Mouse (Mus musculus): Measurements from ENCODE around the gene Ptn. TPM values are rescaled to one million over a fixed set of nuclear protein-coding genes. Genes with fewer than 3 reads are reported as not detected.
A peak's percentile ranks its signal among the peaks of the same experiment; 100 is the strongest.
"Not testable (repeated sequence)": the region's sequence is repeated elsewhere in the genome, so short reads cannot be mapped to it uniquely, and the experiment has no call there.

Ptn gene
- polyA plus RNA-seq, 1 experiment: 493 TPM

GRCm38 (mm10) chr6:36777039-36777438 is 33.0 kb downstream of the Ptn start:
- TF ChIP-seq CTCF (IDR thresholded peaks at IDR 0.05; ENCODE audit: extremely low read depth, insufficient read depth, low read length): no peak
- no peak for TF ChIP-seq POLR2A (IDR thresholded peaks at IDR 0.05; ENCODE audit: extremely low read depth, insufficient read depth, low read length)
- H3K4me1 ChIP-seq (ENCODE audit: control insufficient read depth, insufficient read depth, low read length): peaks cover 19% of the 10 kb centered on the region
- no peak overlapping the region for H3K4me3 ChIP-seq (ENCODE audit: insufficient read depth, low read length)
- H3K27ac ChIP-seq (ENCODE audit: insufficient read depth, low read length): peak overlapping the region; percentile 96; the same call in 1 of the 2 replicates

GRCm38 (mm10) chr6:36775647-36776360 is 34.2 kb downstream of the Ptn start:
- peaks cover 17% of the 10 kb centered on the region for H3K4me1 ChIP-seq (ENCODE audit: control insufficient read depth, insufficient read depth, low read length)
- peak overlapping the region; percentile 92 for H3K27ac ChIP-seq (ENCODE audit: insufficient read depth, low read length)

GRCm38 (mm10) chr6:36772541-36772940 is 37.5 kb downstream of the Ptn start:
- TF ChIP-seq POLR2A (IDR thresholded peaks at IDR 0.05; ENCODE audit: extremely low read depth, insufficient read depth, low read length): no peak
- TF ChIP-seq CTCF (IDR thresholded peaks at IDR 0.05; ENCODE audit: extremely low read depth, insufficient read depth, low read length): no peak
- H3K27ac ChIP-seq (ENCODE audit: insufficient read depth, low read length): no peak overlapping the region

More at GRCm38 (mm10) chr6:36775647-36776360, 34.2 kb downstream of the Ptn start:
- H3K4me3 ChIP-seq (ENCODE audit: insufficient read depth, low read length): no peak overlapping the region
- TF ChIP-seq CTCF (IDR thresholded peaks at IDR 0.05; ENCODE audit: extremely low read depth, insufficient read depth, low read length) (no peak), POLR2A (IDR thresholded peaks at IDR 0.05; ENCODE audit: extremely low read depth, insufficient read depth, low read length) (no peak)

GRCm38 (mm10) chr6:36769012-36769411 is 41.0 kb downstream of the Ptn start:
- H3K4me3 ChIP-seq (ENCODE audit: insufficient read depth, low read length): no peak overlapping the region
- 0 out of 2 replicates have a peak overlapping the region, but pooled peaks have one; percentile 13 for H3K27ac ChIP-seq (ENCODE audit: insufficient read depth, low read length)
- TF ChIP-seq CTCF (IDR thresholded peaks at IDR 0.05; ENCODE audit: extremely low read depth, insufficient read depth, low read length) (no peak), POLR2A (IDR thresholded peaks at IDR 0.05; ENCODE audit: extremely low read depth, insufficient read depth, low read length) (no peak)
- H3K4me1 ChIP-seq (ENCODE audit: control insufficient read depth, insufficient read depth, low read length): peaks cover 2% of the 10 kb centered on the region

More at GRCm38 (mm10) chr6:36772541-36772940, 37.5 kb downstream of the Ptn start:
- H3K4me1 ChIP-seq (ENCODE audit: control insufficient read depth, insufficient read depth, low read length): peaks cover 13% of the 10 kb centered on the region
- H3K4me3 ChIP-seq (ENCODE audit: insufficient read depth, low read length): no peak overlapping the region

GRCm38 (mm10) chr6:36766941-36767340 is 43.1 kb downstream of the Ptn start:
- H3K4me3 ChIP-seq (ENCODE audit: insufficient read depth, low read length): no peak overlapping the region
- peaks cover 1% of the 10 kb centered on the region; the same call in 1 of the 2 replicates for H3K4me1 ChIP-seq (ENCODE audit: control insufficient read depth, insufficient read depth, low read length)
- no peak overlapping the region for H3K27ac ChIP-seq (ENCODE audit: insufficient read depth, low read length)
- TF ChIP-seq CTCF (IDR thresholded peaks at IDR 0.05; ENCODE audit: extremely low read depth, insufficient read depth, low read length) (no peak), POLR2A (IDR thresholded peaks at IDR 0.05; ENCODE audit: extremely low read depth, insufficient read depth, low read length) (no peak)

- no peaks in the 10 kb centered on the region for H3K4me1 ChIP-seq (ENCODE audit: control insufficient read depth, insufficient read depth, low read length)
- no peak overlapping the region for H3K4me3 ChIP-seq (ENCODE audit: insufficient read depth, low read length)
- TF ChIP-seq CTCF (IDR thresholded peaks at IDR 0.05; ENCODE audit: extremely low read depth, insufficient read depth, low read length) (no peak), POLR2A (IDR thresholded peaks at IDR 0.05; ENCODE audit: extremely low read depth, insufficient read depth, low read length) (no peak)
- H3K27ac ChIP-seq (ENCODE audit: insufficient read depth, low read length): 0 out of 2 replicates have a peak overlapping the region, but pooled peaks have one; percentile 29
Measured at GRCm38 (mm10) chr6:36755001-36755885, 54.8 kb downstream of the Ptn start.

GRCm38 (mm10) chr6:36752887-36753286 is 57.1 kb downstream of the Ptn start:
- Histone ChIP-seq H3K4me3 (ENCODE audit: insufficient read depth, low read length) (no peak overlapping the region), H3K27ac (ENCODE audit: insufficient read depth, low read length) (no peak overlapping the region), H3K4me1 (ENCODE audit: control insufficient read depth, insufficient read depth, low read length) (no peaks in the 10 kb centered on the region)
- TF ChIP-seq CTCF (IDR thresholded peaks at IDR 0.05; ENCODE audit: extremely low read depth, insufficient read depth, low read length) (no peak), POLR2A (IDR thresholded peaks at IDR 0.05; ENCODE audit: extremely low read depth, insufficient read depth, low read length) (no peak)

- Histone ChIP-seq H3K4me3 (ENCODE audit: insufficient read depth, low read length) (no peak overlapping the region), H3K4me1 (ENCODE audit: control insufficient read depth, insufficient read depth, low read length) (no peaks in the 10 kb centered on the region), H3K27ac (ENCODE audit: insufficient read depth, low read length) (no peak overlapping the region)
- TF ChIP-seq CTCF (IDR thresholded peaks at IDR 0.05; ENCODE audit: extremely low read depth, insufficient read depth, low read length) (no peak), POLR2A (IDR thresholded peaks at IDR 0.05; ENCODE audit: extremely low read depth, insufficient read depth, low read length) (no peak)
Measured at GRCm38 (mm10) chr6:36739811-36740210, 70.2 kb downstream of the Ptn start.

GRCm38 (mm10) chr6:36736763-36737162 is 73.3 kb downstream of the Ptn start:
- TF ChIP-seq CTCF (IDR thresholded peaks at IDR 0.05; ENCODE audit: extremely low read depth, insufficient read depth, low read length) (no peak), POLR2A (IDR thresholded peaks at IDR 0.05; ENCODE audit: extremely low read depth, insufficient read depth, low read length) (no peak)
- Histone ChIP-seq H3K27ac (ENCODE audit: insufficient read depth, low read length) (no peak overlapping the region), H3K4me1 (ENCODE audit: control insufficient read depth, insufficient read depth, low read length) (no peaks in the 10 kb centered on the region), H3K4me3 (ENCODE audit: insufficient read depth, low read length) (no peak overlapping the region)

- H3K4me1 ChIP-seq (ENCODE audit: control insufficient read depth, insufficient read depth, low read length); H3K27ac ChIP-seq (ENCODE audit: insufficient read depth, low read length); H3K4me3 ChIP-seq (ENCODE audit: insufficient read depth, low read length): not testable (repeated sequence)
Measured at GRCm38 (mm10) chr6:36735622-36736021, 74.4 kb downstream of the Ptn start.

- not testable (repeated sequence) for H3K4me3 ChIP-seq (ENCODE audit: insufficient read depth, low read length); H3K27ac ChIP-seq (ENCODE audit: insufficient read depth, low read length); H3K4me1 ChIP-seq (ENCODE audit: control insufficient read depth, insufficient read depth, low read length)
Measured at GRCm38 (mm10) chr6:36729811-36730210, 80.2 kb downstream of the Ptn start.

Data from cortical plate, adult 2 months (tissue).